Mouse (Mus musculus) small intestine, adult 2 months (tissue): Measurements from ENCODE around the gene Gm38393. TPM values are rescaled to one million over a fixed set of nuclear protein-coding genes. Genes with fewer than 3 reads are reported as not detected.

Experiments
- H3K27ac ChIP-seq: fragments of 200-500 bp; 2 replicates; pipeline ENCODE4 v1.5.1; 2012; ENCODE audit warnings: low read depth, low read length, control low read depth, inconsistent platforms; ENCODE audit not compliant: insufficient read depth
- H3K27me3 ChIP-seq: fragments of 200-500 bp; 2 replicates; pipeline ENCODE4 v1.6.1; 2012; ENCODE audit warnings: mild to moderate bottlenecking, moderate library complexity, low read length, inconsistent platforms; ENCODE audit not compliant: control insufficient read depth, insufficient read depth
- H3K36me3 ChIP-seq: fragments of 200-500 bp; 2 replicates; pipeline ENCODE4 v1.6.1; 2012; ENCODE audit warnings: mild to moderate bottlenecking, low read length, control low read depth, inconsistent platforms; ENCODE audit not compliant: control insufficient read depth, insufficient read depth
- H3K4me1 ChIP-seq: fragments of 200-500 bp; 2 replicates; pipeline ENCODE4 v1.6.1; 2012; ENCODE audit warnings: low read length, inconsistent platforms, mixed read lengths; ENCODE audit not compliant: control insufficient read depth, insufficient read depth, insufficient read length
- H3K4me3 ChIP-seq: fragments of 200-500 bp; 2 replicates; pipeline ENCODE4 v1.5.1; 2012; ENCODE audit warnings: low read depth, mild to moderate bottlenecking, control low read depth, inconsistent platforms, low read length, moderate library complexity
- CTCF ChIP-seq: fragments of 200-500 bp; IDR thresholded peaks from 2 replicates; pipeline ENCODE4 v1.5.1; 2012; ENCODE audit warnings: low read depth, mild to moderate bottlenecking, control low read depth, inconsistent platforms, low read length, moderate library complexity, mixed read lengths; ENCODE audit not compliant: insufficient replicate concordance, insufficient read length; ENCODE audit errors: extremely low read depth
- POLR2A ChIP-seq: fragments of 200-500 bp; IDR thresholded peaks from 2 replicates; pipeline ENCODE4 v1.6.1; 2012; ENCODE audit warnings: low read depth, mild to moderate bottlenecking, control low read depth, inconsistent platforms, low read length, moderate library complexity
- whole genome bisulfite sequencing: fragments of 180-500 bp; shearing (Covaris S2); methylation state at CpG from one replicate; pipeline ENCODE4 v1.1.7; 2018; 5-methylcytosine and 5-hydroxymethylcytosine counted together
- polyA plus RNA-seq: library from polyadenylated mRNA; depleted of rRNA; stranded (reverse); fragments of >200 nt; gene quantifications from 2 replicates; pipeline ENCODE4 v1.2.3, GENCODE M21; 2012; rRNA removed

Gm38393 gene
- polyA plus RNA-seq, 1 experiment, result 0.23 TPM

DNA sequence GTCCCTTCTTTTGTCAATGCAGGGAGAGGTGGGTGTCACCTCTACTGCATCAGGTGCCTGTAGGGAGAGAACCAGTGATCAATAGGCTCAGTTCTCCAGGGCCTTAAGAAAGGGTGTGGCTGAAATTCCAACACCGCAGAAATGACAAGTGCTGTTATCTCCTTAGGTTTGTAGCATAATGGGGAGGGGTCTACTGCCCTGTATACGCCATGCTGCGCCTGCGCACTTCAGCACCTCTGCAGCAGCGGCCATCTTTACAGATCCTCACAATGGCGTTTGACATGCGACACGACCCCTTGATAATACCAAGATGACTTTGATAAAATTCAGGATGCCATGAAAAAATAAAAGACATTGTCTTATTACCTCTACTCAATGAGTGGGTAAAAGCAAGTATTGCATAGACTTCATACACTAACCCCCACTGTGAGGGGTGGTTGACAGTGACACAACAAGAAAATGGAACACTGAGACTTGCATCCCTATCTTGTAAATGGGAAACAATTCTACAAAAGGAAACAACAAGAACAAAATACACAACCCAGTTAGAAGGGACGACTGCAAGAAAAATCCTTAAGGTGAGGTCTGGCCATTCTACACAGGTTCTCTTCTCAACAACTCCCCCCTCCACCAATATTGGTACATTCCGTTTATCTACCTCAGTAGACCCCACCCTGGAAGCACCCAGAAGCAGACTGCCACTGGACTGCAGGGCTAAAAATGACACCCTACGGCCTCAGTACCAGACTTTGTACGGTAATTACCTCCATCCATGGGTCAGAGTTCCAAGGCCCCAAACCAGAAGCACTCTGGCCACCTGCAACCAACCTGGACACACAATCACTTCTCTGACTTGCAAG lies 1.6 kb downstream of the Gm38393 start:
- Histone ChIP-seq H3K36me3 (no peaks in the 10 kb centered on the region), H3K27me3 (no peaks in the 10 kb centered on the region), H3K4me3 (peak overlapping the region; percentile 93), H3K4me1 (no peaks in the 10 kb centered on the region), H3K27ac (peak overlapping the region; percentile 49; the same call in 1 of the 2 replicates)
- WGBS, result 56% methylated on average over 12 of the region's 12 CpGs
- TF ChIP-seq CTCF (no peak), POLR2A (no peak)

DNA sequence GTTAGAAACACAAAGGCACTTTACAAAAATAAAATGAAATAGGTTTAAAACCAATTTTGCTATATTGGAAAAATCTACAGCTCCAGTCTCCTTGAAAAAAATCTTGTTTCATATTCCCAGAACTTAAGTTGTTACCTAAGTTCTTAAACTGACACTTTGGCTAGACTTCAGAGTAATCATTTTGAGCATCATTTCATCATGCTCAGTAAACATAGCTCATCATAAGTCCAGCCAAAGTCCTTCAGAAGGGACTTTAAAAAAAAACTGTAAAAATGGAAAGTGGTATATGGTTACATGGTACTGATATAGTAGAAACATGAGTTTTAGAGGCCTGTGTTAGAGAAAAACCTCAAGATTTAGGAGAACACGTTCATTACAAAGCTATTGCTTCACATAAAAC lies 26.2 kb downstream of the Gm38393 start:
- Histone ChIP-seq H3K27ac (no peak overlapping the region), H3K4me3 (no peak overlapping the region), H3K27me3 (no peaks in the 10 kb centered on the region), H3K36me3 (no peaks in the 10 kb centered on the region), H3K4me1 (no peaks in the 10 kb centered on the region)
- WGBS, result 59% methylated on average over 1 of the region's 1 CpGs
- TF ChIP-seq CTCF, result no peak
- TF ChIP-seq POLR2A, result no peak

Other genes starting within 250 kb of the Gm38393 start
- gene Snurf, start within 50 bp of the Gm38393 start, polyA plus RNA-seq, result not detected in 2 replicates
- gene Snrpn, start 135.2 kb upstream of the Gm38393 start, polyA plus RNA-seq, result 24.4 and 35.1 TPM in 2 replicates